Mouse (Mus musculus): ENCODE measurements around the gene Dusp5.
"Not testable (repeated sequence)": the region's sequence is repeated elsewhere in the genome, so short reads cannot be mapped to it uniquely, and the experiment has no call there.

Dusp5 gene

DNA sequence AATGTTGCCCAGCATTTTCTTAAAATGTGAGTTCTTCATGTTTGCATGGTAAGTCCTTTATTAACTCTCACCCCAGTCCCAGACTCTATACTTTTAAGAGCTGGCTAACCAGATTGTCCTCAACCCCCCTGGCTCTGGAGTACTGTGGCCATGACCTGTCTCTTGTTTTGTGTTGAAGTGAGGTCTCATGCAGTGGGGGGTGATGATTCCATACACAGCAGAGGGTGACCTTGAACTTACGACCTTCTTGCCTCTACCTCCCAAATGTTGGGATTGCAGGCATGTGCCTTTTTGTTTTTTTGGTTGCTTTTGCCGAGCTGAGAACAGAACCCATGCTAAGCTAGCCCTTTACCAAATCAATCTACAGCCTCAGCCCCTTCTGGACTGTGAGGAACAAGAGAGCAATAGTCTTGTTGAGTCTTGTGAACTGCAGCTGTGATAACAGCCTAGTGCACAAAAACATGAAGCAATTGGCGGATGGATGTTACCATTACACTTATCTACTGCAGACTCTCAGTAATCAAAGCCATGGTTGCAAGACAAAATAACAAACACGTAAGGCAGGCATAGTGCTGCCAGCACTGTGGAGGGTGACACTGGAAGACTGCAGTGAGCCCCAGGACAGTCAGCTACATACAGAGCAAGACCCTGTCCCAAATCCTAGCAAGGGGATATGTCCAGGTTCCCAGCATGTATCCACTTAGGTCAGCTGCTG is 46.5 kb downstream of the Dusp5 start:
- DNase-seq (ENCODE audit: low spot score in 2 of 2): no peak

DNA sequence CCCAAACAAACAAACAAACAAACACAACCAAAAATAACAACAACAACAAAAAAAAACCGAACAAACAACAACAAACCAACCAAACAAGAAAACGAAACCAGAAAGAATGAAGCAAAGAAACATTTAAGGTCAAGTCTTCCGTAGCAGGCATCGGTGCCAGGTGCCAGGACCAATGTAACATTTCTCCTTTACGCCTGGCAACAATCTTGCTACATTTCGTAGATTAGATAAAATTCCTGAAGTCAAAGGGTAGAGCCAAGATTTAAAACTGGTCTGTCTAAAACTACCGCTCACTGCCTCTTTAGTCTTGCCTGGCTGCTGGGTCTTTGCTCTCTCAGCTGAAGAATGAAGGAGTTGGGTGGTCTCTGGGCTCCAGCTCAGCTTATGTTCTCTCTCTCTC is 47.2 kb downstream of the Dusp5 start:
- DNase-seq (ENCODE audit: low spot score in 2 of 2): no peak

DNA sequence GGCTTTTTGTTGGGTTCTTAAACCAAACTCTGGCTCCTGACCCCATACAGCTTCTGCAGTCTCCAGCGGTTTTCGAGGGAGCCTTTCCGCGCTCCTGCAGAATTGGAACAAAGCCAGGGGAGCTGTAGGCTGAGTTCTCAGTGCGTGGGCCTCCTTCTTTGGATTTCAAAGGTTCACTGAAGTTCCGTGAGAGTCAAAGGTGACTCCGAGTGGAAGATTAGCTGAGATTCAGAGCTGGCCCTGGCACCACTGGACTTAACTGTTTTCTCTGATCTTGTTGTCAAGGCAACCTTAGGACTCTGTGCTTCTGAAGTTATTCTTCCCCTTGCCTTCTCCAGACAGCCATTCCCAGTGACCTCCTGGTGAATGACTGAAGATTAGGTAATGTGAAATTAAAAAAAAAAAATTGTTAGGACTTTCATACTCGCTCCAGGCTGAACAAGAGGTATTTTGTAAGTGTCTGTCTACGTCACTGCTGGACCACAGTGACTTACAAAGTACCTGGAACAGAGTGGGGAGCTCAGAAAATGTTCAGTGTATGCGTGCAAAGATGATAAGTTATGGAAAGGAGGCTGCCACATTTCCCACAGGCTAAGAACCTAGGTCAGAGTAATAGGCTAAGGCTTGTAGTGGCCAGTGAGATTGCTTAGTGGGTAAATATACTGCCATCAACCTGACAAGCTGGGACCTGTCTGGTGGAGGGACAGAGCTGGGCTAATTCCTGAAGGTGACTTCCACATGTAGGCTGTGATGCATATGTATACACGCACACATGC is 48.3 kb downstream of the Dusp5 start:
- no peak for DNase-seq (ENCODE audit: low spot score in 2 of 2)

DNA sequence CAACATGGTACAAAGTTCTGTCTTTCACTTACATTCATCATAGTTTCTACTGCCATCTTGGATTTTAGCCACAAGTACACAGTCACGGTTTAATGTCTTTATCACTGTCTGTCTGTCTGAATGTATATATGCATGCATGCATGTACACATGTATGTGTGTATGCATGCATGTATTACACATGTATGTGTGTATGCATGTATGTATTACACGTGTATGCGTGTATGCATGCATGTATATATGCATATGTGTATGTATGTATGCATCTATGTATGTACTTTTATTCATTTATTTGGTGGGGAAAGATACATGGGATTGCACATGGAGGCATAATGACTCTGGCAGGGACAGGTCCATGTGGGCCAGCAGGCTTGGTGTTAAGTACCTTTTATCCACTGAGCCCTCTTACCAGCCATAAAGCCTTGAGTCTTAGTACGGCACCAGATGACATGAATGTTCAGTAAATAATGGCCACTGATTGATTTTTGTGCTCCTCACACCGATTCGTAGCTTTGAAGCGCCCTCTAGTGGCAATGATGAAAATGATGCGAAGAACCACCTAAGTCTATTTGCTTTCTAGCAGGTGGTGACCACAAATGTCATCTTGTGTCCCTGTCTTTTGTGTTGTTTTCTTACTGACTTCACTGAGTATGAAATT is 49.8 kb downstream of the Dusp5 start:
- DNase-seq (ENCODE audit: low spot score in 2 of 2): peak; percentile 21 to 56

DNA sequence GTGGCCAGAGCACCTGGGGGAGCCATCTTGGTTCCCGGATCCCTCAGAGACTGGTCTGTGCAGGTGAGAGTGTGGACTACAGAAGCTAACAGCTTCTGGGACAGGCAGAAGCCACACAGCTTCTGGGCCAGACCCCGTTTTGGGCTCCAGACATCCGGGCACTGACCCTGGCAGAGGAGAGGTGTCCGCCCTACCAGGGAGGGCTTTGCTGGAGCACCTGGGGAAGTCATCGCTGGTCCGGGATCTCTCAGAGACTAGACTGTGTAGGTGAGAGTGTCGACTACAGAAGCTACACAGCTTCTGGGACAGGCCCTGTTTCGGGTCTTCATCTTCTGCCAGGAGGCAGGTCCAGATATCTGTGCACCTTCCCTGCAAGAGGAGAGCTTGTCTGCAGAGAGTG is 51.4 kb downstream of the Dusp5 start:
- not testable (repeated sequence) for DNase-seq (ENCODE audit: low spot score in 2 of 2)

DNA sequence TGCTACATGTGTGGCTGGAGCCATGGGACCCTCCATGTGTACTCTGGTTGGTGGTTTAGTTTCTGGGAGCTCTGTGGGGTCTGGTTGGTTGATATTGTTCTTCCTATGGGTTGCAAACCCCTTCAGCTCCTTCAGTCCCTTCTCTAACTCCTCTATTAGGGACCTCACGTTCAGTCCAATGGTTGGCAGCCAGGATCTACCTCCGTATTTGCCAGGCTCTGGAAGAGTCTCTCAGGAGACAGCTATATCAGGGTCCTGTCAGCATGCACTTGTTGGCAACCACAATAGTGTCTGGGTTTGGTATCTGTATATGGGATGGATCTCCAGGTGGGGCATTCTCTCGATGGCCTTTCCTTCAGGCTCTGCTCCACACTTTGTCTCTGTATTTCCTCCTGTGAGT is 58.8 kb downstream of the Dusp5 start:
- not testable (repeated sequence) for DNase-seq (ENCODE audit: low spot score in 2 of 2)

DNA sequence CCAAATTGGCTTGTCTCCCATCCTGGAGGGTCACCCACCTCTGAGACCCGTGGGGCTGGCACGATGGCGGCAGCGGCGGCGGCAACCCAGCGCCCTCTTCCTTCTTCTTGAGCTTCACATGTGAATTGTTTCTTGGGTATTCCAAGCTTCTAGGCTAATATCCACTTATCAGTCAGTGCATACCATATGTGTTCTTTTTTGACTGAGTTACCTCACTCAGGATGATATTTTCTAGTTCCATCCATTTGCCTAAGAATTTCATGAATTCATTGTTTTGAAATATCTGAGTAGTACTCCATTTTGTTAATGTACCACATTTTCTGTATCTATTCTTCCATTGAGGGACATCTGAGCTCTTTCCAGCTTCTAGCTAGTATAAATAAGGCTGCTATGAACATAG is 60.1 kb downstream of the Dusp5 start, which contains the start of gene Nutf2-ps1:
Nutf2-ps1 (minus strand) TSS at position 101 of the 400 bp plus-strand sequence.
- DNase-seq (ENCODE audit: low spot score in 2 of 2): not testable (repeated sequence)
